Mouse (Mus musculus): ENCODE results near the gene 2510009E07Rik.
A peak's percentile ranks its signal among the peaks of the same experiment; 100 is the strongest.

2510009E07Rik gene

GRCm38 (mm10) chr16:21694463-21695241 lies at the start of gene 2510009E07Rik:
2510009E07Rik (minus strand) TSS chr16:21694665.
- DNase-seq (ENCODE audit: low read depth) = peak; percentile 74

DNA sequence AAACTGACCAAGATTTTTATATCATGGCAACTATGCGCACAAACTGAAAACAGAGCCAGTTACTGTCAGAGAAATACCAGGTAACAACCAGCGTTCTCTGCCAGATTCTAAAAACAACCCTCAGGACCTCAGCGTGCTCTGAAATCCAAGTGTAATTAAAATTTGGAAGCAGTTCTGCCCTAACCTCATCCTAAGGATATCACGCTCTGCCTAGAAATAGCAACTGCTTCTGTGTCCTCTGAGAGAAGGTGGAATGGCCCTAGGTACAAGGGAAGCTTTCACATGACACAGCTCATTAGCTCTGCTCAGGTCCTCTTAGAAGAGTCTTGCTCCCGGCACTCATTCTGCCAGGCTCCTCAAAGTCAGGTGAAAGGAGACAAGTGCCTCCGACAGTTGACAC lies 48.9 kb upstream of the 2510009E07Rik start:
- DNase-seq (ENCODE audit: low read depth) = no peak

DNA sequence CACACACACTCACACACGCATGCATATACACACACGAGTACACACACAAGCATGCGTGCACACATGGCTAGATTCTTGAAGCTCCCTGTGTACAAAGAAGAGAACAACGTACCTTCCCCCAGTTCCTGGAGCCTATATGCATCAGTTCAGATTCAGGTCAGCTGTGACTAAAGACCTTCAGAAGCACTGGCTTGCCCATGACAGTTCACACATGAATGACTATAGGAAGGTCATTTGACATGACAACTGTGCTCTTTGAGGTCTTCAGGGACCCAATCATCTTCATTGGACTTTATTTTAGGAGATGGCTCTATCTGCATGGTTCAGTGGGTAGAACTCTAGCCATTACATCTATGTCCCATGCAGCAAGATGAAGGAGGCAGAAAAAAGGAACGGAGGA lies 48.4 kb upstream of the 2510009E07Rik start:
- no peak for DNase-seq (ENCODE audit: low read depth)

GRCm38 (mm10) chr16:21742191-21742870 lies 47.9 kb upstream of the 2510009E07Rik start:
- no peak for DNase-seq (ENCODE audit: low read depth)

GRCm38 (mm10) chr16:21741542-21741941 lies 47.1 kb upstream of the 2510009E07Rik start:
- DNase-seq (ENCODE audit: low read depth) = no peak

DNA sequence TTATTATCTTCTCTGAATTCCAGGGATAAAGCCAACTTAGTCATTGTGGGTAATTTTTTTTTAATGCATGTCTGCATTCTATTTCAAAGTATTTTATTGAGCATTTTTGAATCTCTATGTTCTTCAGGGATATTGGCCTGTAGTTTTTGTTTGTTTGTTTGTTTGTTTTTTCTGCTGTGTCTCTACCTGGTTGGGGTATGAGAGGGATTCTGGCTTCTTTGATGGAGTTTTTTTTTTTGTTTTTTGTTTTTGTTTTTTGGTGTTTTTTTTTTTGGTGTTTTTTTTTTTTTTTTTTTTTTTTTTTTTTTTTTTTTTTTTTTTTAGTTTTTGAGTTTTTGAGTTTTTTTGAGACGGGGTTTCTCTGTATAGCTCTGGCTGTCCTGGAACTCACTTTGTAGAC lies 41.2 kb upstream of the 2510009E07Rik start:
- DNase-seq (ENCODE audit: low read depth) = no peak

DNA sequence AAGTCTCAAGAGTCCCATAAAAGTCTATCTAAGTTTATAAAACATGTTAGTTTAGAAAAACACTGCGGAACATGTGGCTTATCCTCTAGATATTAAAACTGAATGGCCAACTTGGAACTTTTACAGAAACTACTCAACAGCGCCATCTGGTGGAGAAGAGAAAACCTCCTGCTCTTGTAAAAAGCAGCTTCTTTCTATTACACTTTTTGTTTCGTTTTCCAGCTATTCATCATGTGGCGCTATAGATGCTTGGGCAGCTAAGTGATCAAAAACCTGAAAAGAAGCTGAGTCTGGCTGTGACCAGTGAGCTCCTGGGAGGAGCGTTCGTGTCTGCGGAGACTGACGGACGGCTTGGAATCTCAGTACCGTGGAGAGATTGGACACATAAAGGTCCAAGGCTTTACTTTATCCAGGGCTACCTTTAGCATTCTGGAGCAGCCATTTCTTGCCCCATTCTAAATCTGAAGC lies 33.5 kb upstream of the 2510009E07Rik start:
- peak; percentile 88 for DNase-seq (ENCODE audit: low read depth)

DNA sequence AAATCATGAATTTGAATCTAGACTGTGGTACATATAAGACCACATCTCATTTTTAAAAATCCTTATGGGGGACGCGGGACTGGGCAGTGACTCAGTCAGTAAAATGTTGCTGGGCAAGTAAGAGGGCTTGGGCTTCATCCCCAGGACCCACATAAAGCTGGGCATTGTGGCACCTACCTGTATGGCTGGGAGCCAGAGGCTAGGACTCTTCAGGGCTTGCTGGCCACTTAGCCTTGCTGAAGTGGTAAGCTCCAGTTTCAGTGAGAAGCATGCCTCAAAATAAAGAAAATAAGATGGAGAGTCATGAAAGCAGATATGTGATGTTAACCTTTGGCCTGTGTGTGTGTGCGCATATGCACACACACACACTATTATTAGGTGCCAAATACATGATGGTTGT lies 33.0 kb upstream of the 2510009E07Rik start:
- DNase-seq (ENCODE audit: low read depth) = no peak

- DNase-seq (ENCODE audit: low read depth) = no peak
Measured at GRCm38 (mm10) chr16:21724261-21724660, 29.8 kb upstream of the 2510009E07Rik start.

- DNase-seq (ENCODE audit: low read depth) = no peak
Measured at GRCm38 (mm10) chr16:21719770-21720169, 25.3 kb upstream of the 2510009E07Rik start.

GRCm38 (mm10) chr16:21714516-21714915 lies 20.1 kb upstream of the 2510009E07Rik start:
- DNase-seq (ENCODE audit: low read depth) = no peak

DNA sequence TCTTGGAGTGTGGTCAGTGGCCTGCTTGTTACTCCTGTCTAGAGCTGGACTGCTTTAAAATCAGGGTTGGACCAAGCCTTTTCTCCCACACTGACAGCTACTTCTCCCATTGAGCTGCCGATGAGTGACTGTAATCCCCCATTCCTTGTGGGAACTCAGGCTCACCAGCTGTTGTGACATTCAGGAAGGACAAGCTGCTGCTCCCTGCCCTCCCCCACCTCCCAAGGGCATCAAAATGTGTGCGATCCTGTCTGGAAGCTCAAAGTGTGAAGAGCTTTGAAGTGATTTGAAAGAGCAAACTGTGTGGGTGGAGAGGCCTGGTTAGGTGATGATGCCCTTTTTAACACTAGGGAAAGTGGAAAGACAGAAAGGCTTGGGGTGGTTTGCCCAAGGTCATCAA lies 15.9 kb upstream of the 2510009E07Rik start:
- no peak for DNase-seq (ENCODE audit: low read depth)

DNA sequence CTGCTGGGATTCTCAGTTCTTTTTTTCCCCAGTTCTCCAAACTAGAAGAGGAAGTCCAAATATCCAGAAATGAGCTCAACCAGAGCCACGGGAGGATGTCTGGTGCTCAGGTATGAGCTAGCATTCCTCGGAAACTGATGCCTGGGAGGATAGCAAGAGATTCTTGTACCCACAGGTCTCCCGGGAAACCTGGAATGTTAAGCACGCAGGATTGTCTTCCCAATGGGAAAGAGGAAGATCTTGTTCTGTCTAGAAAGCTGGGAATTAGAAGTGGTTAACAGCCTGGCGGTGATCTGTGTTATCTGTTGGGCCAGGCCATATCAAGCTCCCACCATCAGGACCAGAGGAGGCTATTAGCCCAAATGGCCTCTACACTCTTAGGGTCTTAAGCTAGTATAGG lies 10.2 kb upstream of the 2510009E07Rik start:
- DNase-seq (ENCODE audit: low read depth) = no peak

DNA sequence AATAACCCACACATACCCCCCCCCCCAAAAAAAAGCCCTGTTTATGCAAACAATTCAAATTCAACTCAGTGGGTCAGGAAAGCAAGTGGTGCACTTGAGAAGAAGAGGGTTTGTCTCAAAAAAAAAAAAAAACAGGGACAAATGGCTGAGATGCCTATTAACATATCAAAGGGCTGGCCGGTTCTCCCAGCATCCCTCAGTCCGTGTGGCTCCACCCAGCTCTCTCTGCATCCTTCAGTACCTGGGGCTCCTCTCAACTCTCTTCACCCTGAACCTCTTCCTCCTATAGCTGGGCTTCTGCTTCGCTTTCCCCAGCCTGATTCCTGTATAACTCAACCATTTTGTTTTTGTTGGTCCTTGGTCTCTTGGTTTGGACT lies 7.8 kb upstream of the 2510009E07Rik start:
- DNase-seq (ENCODE audit: low read depth) = no peak

- DNase-seq (ENCODE audit: low read depth) = no peak
Measured at GRCm38 (mm10) chr16:21701611-21702313, 7.3 kb upstream of the 2510009E07Rik start.

DNA sequence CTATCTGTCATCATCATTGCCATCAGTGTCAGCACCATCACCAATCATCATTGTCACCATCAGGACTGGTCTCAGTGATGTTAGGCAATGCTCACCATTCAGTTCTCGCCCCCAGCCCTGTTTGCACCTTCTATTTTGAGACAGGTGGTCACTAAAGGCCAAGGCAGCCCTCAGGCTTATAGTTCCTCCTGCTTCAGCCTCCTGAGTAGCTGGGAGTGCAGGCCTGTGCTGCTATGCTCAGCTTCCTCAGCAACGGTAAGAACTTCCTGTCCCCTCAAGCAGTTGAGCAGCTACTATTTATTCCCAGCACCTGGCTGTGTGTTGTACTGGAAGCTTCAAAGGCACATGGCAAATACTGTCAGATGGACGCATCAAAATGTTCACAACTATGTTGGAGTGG lies 3.7 kb upstream of the 2510009E07Rik start:
- no peak for DNase-seq (ENCODE audit: low read depth)

DNA sequence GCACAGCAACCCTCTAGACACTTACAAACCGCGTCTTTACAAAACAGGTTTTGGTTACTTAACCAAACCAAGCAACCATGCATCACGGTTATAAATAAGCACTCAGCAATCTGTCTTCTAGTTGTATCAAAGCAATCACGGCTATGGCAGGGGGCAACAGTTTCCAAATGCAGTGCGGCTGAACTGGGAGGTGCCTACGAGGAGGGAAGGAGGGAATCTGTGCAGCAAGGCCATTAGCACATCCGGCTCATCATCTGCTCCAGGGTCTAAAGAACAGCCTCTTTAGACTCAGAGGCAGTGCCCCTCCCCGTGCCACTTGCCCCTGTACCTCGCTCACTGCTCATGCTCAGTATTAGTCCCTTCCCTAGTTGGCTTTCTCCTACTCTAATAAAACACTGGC lies 2.5 kb upstream of the 2510009E07Rik start:
- DNase-seq (ENCODE audit: low read depth) = no peak

DNA sequence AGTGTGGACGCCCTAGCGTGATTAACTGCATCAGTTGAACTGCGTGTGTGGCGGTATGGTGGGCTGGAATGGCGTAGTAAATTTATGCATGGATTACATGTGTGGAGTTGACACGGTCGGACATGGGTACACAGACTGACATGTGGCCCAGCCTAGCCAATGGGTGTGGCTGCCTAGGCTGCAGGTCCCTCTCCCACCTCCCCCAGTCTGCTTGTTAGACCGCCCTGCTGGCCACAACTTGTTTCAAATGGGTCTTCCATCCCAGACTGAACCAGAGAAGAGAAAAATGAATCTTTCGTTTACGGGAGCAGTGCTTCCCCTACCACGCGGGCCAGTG lies 745 bp upstream of the 2510009E07Rik start:
- DNase-seq (ENCODE audit: low read depth) = peak; percentile 35

GRCm38 (mm10) chr16:21693981-21694462 lies 443 bp downstream of the 2510009E07Rik start:
- DNase-seq (ENCODE audit: low read depth) = peak; percentile 65

DNA sequence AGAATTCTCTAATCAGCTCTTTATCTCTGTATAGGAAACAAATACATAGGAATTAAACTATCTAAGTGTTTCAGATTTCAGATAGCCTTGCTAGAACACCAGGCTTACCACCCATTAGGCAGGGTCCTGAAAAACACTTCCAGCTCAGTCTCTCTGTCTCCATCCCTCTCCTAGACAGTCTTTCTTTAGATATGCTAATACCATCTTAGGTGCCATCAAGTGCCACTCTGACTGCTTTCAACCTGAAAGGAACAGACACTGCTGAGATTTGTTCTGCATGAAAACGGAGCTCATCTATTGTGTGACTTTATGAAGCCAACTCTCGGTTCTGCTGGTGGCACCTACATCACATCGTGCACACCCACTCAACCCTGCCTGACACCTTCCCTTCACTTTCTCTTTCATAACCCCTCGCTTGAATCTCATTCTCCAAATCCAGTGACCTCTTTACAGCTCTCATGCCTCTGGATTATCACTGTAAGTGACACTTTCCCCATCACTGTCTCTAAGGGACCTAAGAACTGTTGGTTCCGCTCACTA lies 4.2 kb downstream of the 2510009E07Rik start:
- DNase-seq (ENCODE audit: low read depth) = peak; percentile 33

DNA sequence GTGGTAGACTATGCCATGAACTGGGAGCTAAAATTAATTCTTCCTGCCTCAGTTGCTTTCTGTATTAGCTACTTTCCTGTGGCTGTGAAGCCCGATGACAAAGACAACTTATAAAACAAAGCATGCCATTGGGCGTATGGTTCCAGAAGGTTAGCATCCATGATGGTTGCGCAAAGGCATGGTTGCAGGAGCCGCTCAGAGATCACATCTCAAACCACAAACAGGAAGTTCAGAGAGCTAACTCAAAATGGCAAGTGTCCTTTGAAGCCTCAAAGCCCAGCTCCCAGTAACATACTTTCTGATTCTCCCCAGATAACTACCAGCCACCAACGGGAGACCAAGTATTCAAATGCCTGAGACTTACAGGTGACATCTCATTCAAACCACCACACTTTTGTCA lies 5.3 kb downstream of the 2510009E07Rik start:
- peak; percentile 72 for DNase-seq (ENCODE audit: low read depth)

DNA sequence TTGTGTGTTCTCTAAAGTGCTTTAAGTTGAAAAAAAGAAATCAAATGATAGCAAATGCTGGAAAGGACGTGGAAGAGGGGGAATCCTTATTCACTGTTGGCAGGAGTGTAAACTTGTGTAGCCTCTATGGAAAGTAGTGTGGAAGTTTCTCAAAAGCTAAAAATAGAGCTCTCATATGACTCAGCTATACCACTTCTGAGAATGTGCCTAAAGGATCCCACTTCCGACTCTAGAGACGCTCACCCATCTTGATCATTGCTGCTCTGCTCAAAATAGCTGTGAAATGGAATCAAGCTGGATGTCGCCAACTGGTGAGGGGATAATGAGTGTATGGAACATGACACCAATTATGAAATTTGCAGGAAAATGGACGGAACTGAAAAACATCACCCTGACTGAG lies 7.1 kb downstream of the 2510009E07Rik start:
- no peak for DNase-seq (ENCODE audit: low read depth)

- DNase-seq (ENCODE audit: low read depth) = no peak
Measured at GRCm38 (mm10) chr16:21676791-21677190, 17.7 kb downstream of the 2510009E07Rik start.
